Mouse (Mus musculus) liver, embryonic 13.5 days (tissue): ENCODE results near the gene Morn1. TPM values are rescaled to one million over a fixed set of nuclear protein-coding genes. Genes with fewer than 3 reads are reported as not detected.

Experiments used
- ATAC-seq: fragments of 200-750 bp; cut with Nextera tagmentation; 2 replicates; pipeline ENCODE4 v1.8.0; 2017; ENCODE audit warnings: low read depth, mild to moderate bottlenecking, moderate number of reproducible peaks, moderate library complexity
- DNase-seq: peaks from one replicate; pipeline ENCODE4 v3.0.0; 2022
- H3K27ac ChIP-seq: fragments of 300-500 bp; sonication (generic); 2 replicates; pipeline ENCODE4 v1.5.1; 2015; ENCODE audit warnings: moderate library complexity, mild to moderate bottlenecking, inconsistent platforms
- H3K27me3 ChIP-seq: fragments of 300-500 bp; sonication (generic); 2 replicates; pipeline ENCODE4 v1.6.1; 2015; ENCODE audit warnings: mild to moderate bottlenecking, inconsistent platforms
- H3K36me3 ChIP-seq: fragments of 300-500 bp; sonication (generic); 2 replicates; pipeline ENCODE4 v1.6.1; 2015; ENCODE audit warnings: mild to moderate bottlenecking, inconsistent platforms
- H3K4me1 ChIP-seq: fragments of 300-500 bp; sonication (generic); replicated peaks from 2 replicates; pipeline ENCODE4 v1.6.1; 2015; ENCODE audit warnings: inconsistent platforms
- H3K4me2 ChIP-seq: fragments of 300-500 bp; sonication (generic); 2 replicates; pipeline ENCODE4 v1.6.1; 2015; ENCODE audit warnings: inconsistent platforms, mild to moderate bottlenecking, moderate library complexity
- H3K4me3 ChIP-seq: fragments of 300-500 bp; sonication (generic); replicated peaks from 2 replicates; pipeline ENCODE4 v1.5.1; 2015; ENCODE audit warnings: mild to moderate bottlenecking, inconsistent platforms
- H3K9ac ChIP-seq: fragments of 300-500 bp; sonication (generic); 2 replicates; pipeline ENCODE4 v1.6.1; 2015; ENCODE audit warnings: mild to moderate bottlenecking, inconsistent platforms
- H3K9me3 ChIP-seq: fragments of 300-500 bp; sonication (generic); replicated peaks from 2 replicates; pipeline ENCODE4 v1.6.1; 2016; ENCODE audit warnings: inconsistent platforms
- WGBS: fragments of 180-500 bp; shearing (Covaris S2); methylation state at CpG from one replicate; pipeline ENCODE4 v1.1.7; 2015; ENCODE audit not compliant: insufficient replicate concordance; 5-methylcytosine and 5-hydroxymethylcytosine counted together
- polyA plus RNA-seq: library from polyadenylated mRNA; unstranded; fragments of >200 nt; fragmentation: Nextera tagmentation; extraction: Ambion mirVana; gene quantifications from 2 replicates; pipeline ENCODE4 v1.2.1, GENCODE M21; 2015

Morn1 gene
- polyA plus RNA-seq, 1 experiment from 2014 or later, result 1.9 TPM

DNA sequence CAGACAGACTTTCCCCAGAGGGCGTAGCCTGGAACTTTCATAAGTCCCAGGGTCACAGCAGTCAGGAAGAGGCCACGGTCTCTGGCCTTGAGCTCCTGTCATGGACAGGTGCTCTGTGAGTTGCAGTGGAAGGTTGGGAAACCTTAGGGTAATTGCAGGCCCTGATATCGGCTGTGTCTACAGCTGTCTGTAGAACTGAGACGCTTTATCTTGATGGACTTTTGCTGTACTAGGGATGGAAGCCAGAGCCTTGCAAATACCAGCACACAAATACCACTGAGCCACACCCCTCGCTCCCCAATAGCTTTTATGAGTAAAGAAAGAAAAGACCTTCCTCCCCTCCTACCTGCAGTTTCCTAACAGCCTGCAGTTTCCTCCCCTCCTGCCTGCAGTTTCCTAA is 34.2 kb downstream of the Morn1 start:
- Histone ChIP-seq H3K9me3 (no peaks in the 10 kb centered on the region), H3K4me1 (peaks cover 85% of the 10 kb centered on the region), H3K4me2 (no peak overlapping the region), H3K27me3 (no peaks in the 10 kb centered on the region), H3K36me3 (no peaks in the 10 kb centered on the region), H3K9ac (peak overlapping the region; percentile 50), H3K4me3 (no peak overlapping the region), H3K27ac (peak overlapping the region; percentile 71)
- ATAC-seq (peak; percentile 51), DNase-seq (no peak)
- 33% methylated on average over 5 of the region's 5 CpGs for WGBS

DNA sequence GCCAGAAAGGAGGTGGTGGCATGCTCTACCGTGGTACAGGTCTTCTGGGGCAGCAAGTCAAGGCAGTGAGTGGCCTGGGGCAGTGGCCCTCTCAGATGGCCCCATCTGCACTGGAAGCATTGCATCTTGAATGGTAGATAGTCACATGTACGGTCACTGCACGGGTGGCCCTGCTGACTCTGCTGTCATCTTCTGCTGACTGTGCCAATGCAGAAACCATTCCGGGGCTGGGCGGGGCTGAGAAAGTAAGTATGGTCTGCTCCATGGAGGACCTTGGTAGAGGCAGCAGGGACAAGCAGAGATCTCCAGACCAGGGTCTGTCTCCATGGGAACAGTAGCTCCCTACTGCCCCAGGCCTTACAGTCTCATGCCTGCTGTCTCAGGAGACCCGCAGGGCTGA is 34.8 kb downstream of the Morn1 start:
- Histone ChIP-seq H3K4me2 (no peak overlapping the region), H3K4me1 (peaks cover 84% of the 10 kb centered on the region), H3K9me3 (no peaks in the 10 kb centered on the region), H3K36me3 (no peaks in the 10 kb centered on the region), H3K9ac (peak overlapping the region; percentile 50; the same call in 1 of the 2 replicates), H3K27ac (peak overlapping the region; percentile 71), H3K27me3 (no peaks in the 10 kb centered on the region), H3K4me3 (no peak overlapping the region)
- no peak for ATAC-seq
- 83% methylated on average over 6 of the region's 6 CpGs for WGBS
- DNase-seq, result no peak

DNA sequence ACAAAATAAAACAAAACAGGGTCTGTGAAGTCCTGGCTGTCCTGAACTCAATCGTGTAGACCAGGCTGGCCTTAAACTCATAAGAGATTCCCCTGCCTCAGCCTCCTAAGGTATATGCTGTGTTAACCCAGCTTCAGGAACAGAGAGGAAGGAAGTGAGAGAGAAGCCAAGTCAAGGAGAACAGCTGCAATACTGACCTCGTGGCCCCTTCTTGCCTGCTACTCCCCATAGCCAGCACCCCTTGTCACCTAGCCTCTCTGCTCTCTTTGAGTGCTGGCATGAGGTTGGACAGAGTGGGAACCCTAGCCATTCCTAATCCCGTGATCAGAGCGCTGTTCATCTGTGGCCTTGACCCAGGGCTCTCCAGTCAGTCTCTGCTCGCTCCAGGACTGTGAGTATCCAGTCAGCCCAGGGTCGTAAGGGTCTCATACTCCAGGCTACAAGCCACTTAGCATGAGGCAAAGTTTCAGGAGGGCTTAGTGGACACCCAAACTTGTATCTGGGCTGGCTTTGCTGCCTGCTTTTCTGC is 35.6 kb downstream of the Morn1 start:
- Histone ChIP-seq H3K9ac (no peak overlapping the region), H3K27me3 (no peaks in the 10 kb centered on the region), H3K4me1 (peaks cover 81% of the 10 kb centered on the region), H3K36me3 (no peaks in the 10 kb centered on the region), H3K27ac (no peak overlapping the region), H3K9me3 (no peaks in the 10 kb centered on the region), H3K4me3 (no peak overlapping the region), H3K4me2 (no peak overlapping the region)
- ATAC-seq (no peak), DNase-seq (no peak)
- WGBS, result 74% methylated on average over 6 of the region's 6 CpGs

DNA sequence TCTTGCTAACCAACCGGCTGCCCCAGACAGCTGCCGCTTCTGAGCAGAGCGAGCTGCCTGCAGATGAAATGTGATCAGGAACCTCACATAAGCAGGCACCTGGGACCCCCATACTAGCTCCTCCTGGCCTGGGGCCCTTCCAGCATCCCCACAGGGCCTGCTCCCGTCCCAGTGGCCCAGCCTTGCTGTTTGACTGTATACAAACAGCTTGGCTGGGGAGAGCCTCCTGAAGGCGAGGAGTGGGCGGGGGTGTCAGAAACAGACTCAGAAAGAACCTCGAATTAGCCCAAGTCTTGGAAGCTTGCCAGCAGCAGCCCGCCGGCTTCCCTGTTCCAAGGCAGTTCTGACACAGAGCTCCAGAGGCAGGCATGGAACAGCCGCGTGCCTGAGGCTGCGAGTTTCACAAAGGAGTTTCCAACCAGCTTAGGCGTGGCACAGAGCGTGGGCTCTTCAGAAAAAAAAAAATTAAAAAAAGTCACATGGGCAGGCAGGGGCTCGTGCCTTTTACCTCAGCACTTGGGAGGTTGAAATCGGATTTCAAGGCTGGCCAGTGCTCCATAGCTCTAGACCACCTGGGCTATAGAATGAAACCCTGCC is 36.2 kb downstream of the Morn1 start:
- no peaks in the 10 kb centered on the region for H3K36me3 ChIP-seq
- H3K27ac ChIP-seq, result no peak overlapping the region
- H3K4me3 ChIP-seq, result no peak overlapping the region
- H3K4me2 ChIP-seq, result no peak overlapping the region
- no peak overlapping the region for H3K9ac ChIP-seq
- ATAC-seq (no peak), DNase-seq (no peak)
- WGBS, result 57% methylated on average over 16 of the region's 16 CpGs
- H3K27me3 ChIP-seq, result no peaks in the 10 kb centered on the region
- peaks cover 76% of the 10 kb centered on the region for H3K4me1 ChIP-seq
- H3K9me3 ChIP-seq, result no peaks in the 10 kb centered on the region

DNA sequence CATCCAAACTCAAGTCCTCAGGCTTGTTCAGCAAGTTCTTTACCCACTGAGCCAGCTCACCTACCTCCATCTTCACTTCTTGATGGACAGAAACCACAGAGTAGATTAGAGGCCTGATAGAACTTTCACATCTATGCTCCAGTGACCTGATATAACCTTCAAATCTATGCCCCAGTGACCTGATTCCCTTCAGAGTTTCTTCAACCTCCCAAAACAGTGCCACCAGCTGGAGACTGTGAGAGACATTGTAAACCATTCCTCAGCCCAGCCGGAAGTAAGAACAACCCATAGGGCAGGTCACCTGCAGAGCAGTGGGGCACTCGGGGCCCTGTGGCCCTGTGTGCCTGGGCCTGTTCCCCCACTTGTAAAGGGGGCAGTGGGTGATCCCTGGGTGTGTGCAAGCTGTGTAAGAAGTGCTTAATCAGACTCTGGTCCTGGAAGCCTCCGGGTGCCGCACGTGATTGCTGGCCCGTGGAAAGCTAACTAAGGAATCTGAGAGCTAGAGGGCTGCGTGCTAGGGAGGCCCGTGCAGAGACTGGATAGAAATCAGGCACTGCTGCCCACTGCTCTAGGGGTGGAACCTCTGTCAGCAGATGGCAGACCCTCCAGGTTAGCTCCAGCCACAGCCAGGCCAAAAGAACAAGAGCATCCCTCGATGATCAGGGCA is 37.6 kb downstream of the Morn1 start:
- Histone ChIP-seq H3K4me1 (peaks cover 64% of the 10 kb centered on the region), H3K36me3 (no peaks in the 10 kb centered on the region), H3K27ac (no peak overlapping the region), H3K27me3 (no peaks in the 10 kb centered on the region), H3K9ac (no peak overlapping the region), H3K9me3 (no peaks in the 10 kb centered on the region), H3K4me3 (no peak overlapping the region), H3K4me2 (no peak overlapping the region)
- WGBS, result 81% methylated on average over 9 of the region's 9 CpGs
- no peak for ATAC-seq
- DNase-seq, result no peak

DNA sequence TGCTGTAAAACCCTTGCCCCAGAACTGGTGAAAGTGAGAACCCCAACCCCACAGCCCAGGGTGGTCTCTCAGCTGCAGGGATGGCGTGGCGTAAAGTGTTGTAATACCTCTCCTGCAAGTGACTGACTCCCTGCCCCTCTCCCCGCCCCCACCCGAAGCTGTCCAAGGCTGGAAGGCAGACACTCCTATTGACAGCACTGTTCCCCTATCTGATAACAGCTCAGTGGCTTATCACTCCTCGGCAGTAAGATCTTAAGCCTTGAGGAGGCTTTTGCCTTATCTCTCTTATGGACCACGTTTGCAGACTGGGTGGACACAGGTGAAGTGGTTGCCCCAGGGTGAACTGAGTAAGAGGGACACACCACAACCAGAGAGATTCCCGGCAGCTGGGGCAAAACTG is 38.9 kb downstream of the Morn1 start:
- H3K4me2 ChIP-seq, result no peak overlapping the region
- WGBS, result 17% methylated on average over 7 of the region's 7 CpGs
- DNase-seq, result no peak
- H3K9ac ChIP-seq, result no peak overlapping the region
- no peaks in the 10 kb centered on the region for H3K27me3 ChIP-seq
- peak; percentile 64 for ATAC-seq
- no peaks in the 10 kb centered on the region for H3K9me3 ChIP-seq
- no peaks in the 10 kb centered on the region for H3K36me3 ChIP-seq
- H3K4me1 ChIP-seq, result peaks cover 57% of the 10 kb centered on the region
- H3K4me3 ChIP-seq, result no peak overlapping the region
- no peak overlapping the region for H3K27ac ChIP-seq

DNA sequence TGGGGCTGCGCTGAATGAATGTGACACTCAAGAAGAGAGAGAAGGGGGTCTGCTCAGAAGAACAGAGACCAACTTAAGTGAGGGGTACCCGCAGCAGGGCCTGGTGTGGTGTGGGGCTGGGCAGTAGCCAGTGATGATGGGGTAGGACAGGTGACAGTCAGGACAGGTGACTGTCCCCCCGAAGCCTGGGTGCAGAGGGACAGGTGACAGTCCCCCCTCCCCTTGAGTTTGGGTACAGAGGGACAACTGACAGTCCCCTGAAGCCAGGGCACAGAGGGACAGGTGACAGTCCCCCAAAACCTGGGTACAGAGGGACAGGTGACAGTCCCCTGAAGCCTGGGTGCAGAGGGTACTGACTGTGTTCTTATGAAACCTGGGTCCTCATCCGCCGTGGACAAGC is 39.8 kb downstream of the Morn1 start:
- H3K27ac ChIP-seq, result no peak overlapping the region
- DNase-seq (no peak), ATAC-seq (no peak)
- no peak overlapping the region for H3K9ac ChIP-seq
- H3K4me1 ChIP-seq, result peaks cover 48% of the 10 kb centered on the region
- H3K27me3 ChIP-seq, result no peaks in the 10 kb centered on the region
- WGBS, result 73% methylated on average over 5 of the region's 5 CpGs
- H3K4me3 ChIP-seq, result no peak overlapping the region
- no peaks in the 10 kb centered on the region for H3K9me3 ChIP-seq
- H3K4me2 ChIP-seq, result no peak overlapping the region
- H3K36me3 ChIP-seq, result no peaks in the 10 kb centered on the region

DNA sequence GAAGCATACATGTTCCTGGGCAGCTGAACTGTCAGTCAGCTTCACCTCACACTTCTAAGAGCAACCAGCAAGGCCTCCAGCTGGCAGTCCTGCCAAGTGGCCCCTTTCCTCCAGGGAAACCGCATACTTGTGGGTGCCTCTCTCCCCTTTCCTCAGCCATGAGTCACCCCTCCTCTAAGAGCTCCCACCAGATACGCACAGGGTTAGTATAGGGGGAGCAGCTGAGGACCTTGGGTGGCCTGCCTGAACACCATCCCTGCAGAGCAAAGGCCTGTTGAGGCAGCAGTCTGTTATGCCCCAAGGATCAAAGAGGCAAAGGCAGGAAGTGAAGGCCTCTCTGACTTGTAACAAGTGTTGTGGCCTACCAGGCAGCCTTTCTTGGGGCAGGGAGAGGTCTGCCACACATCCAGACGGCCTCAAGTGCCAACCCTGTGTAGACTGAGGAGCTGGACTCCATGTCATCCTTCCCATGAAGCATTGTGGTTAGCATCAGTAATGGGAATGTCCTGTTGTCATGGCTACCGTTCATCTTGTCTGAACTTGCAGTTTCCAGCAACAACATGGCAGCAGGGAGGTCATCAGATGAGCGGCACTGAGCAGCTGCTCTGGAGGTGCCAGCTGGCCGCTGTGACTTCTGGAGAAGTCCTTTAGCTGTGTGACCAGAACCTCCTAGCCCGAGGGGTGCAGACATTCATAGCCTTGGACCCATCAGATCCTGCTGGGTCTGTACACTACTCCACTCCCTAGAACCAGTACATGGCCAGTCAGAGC is 40.4 kb downstream of the Morn1 start:
- Histone ChIP-seq H3K4me3 (no peak overlapping the region), H3K9me3 (no peaks in the 10 kb centered on the region), H3K4me1 (peaks cover 42% of the 10 kb centered on the region), H3K27me3 (no peaks in the 10 kb centered on the region), H3K4me2 (no peak overlapping the region), H3K9ac (no peak overlapping the region), H3K27ac (no peak overlapping the region), H3K36me3 (no peaks in the 10 kb centered on the region)
- no peak for DNase-seq
- 60% methylated on average over 7 of the region's 7 CpGs for WGBS
- ATAC-seq, result no peak

DNA sequence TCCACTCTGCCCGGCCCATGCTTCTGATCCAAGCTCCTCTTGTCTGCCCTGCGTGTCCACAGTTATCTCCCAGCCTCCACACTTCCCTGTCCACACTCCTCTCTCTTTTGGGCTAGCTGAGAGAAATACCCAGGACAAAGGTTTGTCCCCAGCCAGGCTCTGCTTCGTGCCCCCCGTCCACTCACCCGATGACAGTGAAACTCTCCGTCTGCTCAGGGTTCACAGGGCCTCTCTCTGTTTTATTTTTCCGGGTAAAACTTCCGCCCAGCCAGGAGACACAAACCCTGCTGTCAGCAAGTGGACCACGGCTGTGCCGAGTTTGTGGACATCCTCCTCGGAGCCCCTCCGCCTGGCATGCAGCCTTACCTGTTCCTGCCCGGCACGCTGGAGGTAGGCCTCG is 42.0 kb downstream of the Morn1 start:
- Histone ChIP-seq H3K4me1 (peaks cover 28% of the 10 kb centered on the region), H3K27ac (no peak overlapping the region)

DNA sequence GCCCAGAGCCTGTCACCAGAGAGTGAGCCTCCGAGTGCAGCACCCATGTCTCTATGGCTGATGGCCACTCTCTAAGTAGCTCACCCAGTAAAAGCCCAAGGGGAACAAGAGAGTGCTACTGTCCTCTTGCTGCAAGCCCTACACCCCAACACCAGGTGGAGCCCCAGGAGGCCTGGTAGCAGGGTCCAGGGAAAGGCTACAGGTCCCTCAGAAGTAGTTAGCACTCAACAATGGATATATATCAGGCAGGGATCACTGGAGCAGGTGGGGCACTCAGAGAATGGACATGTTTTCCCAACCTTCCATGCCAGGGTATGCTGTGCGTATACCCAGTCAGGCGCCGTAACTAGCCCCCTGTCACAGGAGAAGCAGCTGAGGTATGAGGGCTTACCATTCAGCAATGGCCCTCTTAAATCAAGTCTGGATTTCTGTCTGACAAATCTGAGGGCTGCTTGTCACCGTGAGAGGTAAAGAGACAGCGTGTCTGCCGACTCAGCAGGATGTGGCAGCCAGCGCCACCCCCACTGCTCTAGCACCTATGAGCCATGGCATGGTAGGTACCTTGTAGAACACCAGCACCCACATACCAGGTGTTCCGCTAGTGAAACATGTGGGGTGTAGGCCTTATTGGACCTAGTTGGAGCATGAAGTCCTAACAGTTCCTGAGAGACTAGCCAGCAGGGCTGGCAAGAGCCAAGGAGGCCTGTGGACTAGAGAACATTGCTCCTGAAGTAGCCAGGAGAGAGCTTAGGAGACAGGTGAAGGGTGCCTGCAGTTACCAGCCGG is 42.9 kb downstream of the Morn1 start:
- 74% methylated on average over 10 of the region's 10 CpGs for WGBS
- H3K27me3 ChIP-seq, result no peaks in the 10 kb centered on the region
- no peak overlapping the region for H3K4me3 ChIP-seq
- H3K4me2 ChIP-seq, result no peak overlapping the region
- H3K27ac ChIP-seq, result no peak overlapping the region
- DNase-seq (no peak), ATAC-seq (no peak)
- H3K36me3 ChIP-seq, result no peaks in the 10 kb centered on the region
- H3K4me1 ChIP-seq, result peaks cover 22% of the 10 kb centered on the region
- H3K9me3 ChIP-seq, result no peaks in the 10 kb centered on the region
- no peak overlapping the region for H3K9ac ChIP-seq

More for the DNA sequence above, 42.0 kb downstream of the Morn1 start:
- H3K27me3 ChIP-seq, result no peaks in the 10 kb centered on the region
- DNase-seq (no peak), ATAC-seq (no peak)
- H3K9ac ChIP-seq, result no peak overlapping the region
- 75% methylated on average over 15 of the region's 15 CpGs for WGBS
- H3K36me3 ChIP-seq, result no peaks in the 10 kb centered on the region
- H3K4me3 ChIP-seq, result no peak overlapping the region
- H3K4me2 ChIP-seq, result no peak overlapping the region
- no peaks in the 10 kb centered on the region for H3K9me3 ChIP-seq

DNA sequence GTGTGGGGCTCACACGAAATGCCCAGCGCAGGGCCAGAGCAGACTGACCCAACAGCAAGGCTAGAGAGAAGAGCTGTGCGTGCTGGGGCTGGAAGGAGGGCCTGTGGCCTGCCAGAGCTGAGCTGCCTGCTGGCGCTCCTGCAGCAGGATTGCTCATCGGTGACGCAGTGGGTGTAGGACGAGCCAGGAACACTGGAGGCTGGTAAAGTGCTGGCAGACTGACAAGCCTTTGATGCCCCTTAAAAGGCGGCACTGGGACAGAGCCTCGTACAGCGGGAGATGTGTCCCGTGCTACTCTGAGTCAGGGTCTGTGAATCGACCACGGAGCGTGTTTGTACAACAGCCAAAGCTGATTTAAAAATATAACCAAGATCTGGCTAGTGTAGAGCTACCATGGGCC is 43.6 kb downstream of the Morn1 start:
- Histone ChIP-seq H3K27me3 (no peaks in the 10 kb centered on the region), H3K9me3 (no peaks in the 10 kb centered on the region), H3K36me3 (no peaks in the 10 kb centered on the region), H3K4me1 (peaks cover 15% of the 10 kb centered on the region), H3K9ac (no peak overlapping the region), H3K27ac (no peak overlapping the region), H3K4me3 (no peak overlapping the region), H3K4me2 (no peak overlapping the region)
- 79% methylated on average over 14 of the region's 14 CpGs for WGBS
- ATAC-seq (no peak), DNase-seq (no peak)
